Mouse (Mus musculus) limb, embryonic 12.5 days (tissue): ENCODE measurements around the gene Mri1. TPM values are rescaled to one million over a fixed set of nuclear protein-coding genes. Genes with fewer than 3 reads are reported as not detected.

Experiments used
- ATAC-seq: fragments of 200-750 bp; cut with Nextera tagmentation; 2 replicates; pipeline ENCODE4 v1.8.0; 2017; ENCODE audit warnings: low read depth, moderate TSS enrichment; ENCODE audit not compliant: insufficient number of reproducible peaks, insufficient read depth, low FRiP score, low TSS enrichment
- H3K27ac ChIP-seq: fragments of 300-500 bp; sonication (generic); 2 replicates; pipeline ENCODE4 v1.5.1; 2016; ENCODE audit warnings: mild to moderate bottlenecking, moderate library complexity
- H3K27me3 ChIP-seq: fragments of 300-500 bp; sonication (generic); 2 replicates; pipeline ENCODE4 v1.6.1; 2016; ENCODE audit warnings: mild to moderate bottlenecking, moderate library complexity
- H3K36me3 ChIP-seq: fragments of 300-500 bp; sonication (generic); 2 replicates; pipeline ENCODE4 v1.6.1; 2016; ENCODE audit warnings: mild to moderate bottlenecking, moderate library complexity
- H3K4me1 ChIP-seq: fragments of 300-500 bp; sonication (generic); replicated peaks from 2 replicates; pipeline ENCODE4 v1.6.1; 2016
- H3K4me2 ChIP-seq: fragments of 300-500 bp; sonication (generic); 2 replicates; pipeline ENCODE4 v1.6.1; 2016; ENCODE audit warnings: mild to moderate bottlenecking, moderate library complexity
- H3K4me3 ChIP-seq: fragments of 300-500 bp; sonication (generic); replicated peaks from 2 replicates; pipeline ENCODE4 v1.5.1; 2016; ENCODE audit warnings: mild to moderate bottlenecking
- H3K9ac ChIP-seq: fragments of 300-500 bp; sonication (generic); replicated peaks from 2 replicates; pipeline ENCODE4 v1.6.1; 2016; ENCODE audit warnings: mild to moderate bottlenecking, moderate library complexity
- H3K9me3 ChIP-seq: fragments of 300-500 bp; sonication (generic); 2 replicates; pipeline ENCODE4 v1.6.1; 2016; ENCODE audit warnings: mild to moderate bottlenecking, moderate library complexity
- WGBS: fragments of 180-500 bp; shearing (Covaris S2); methylation state at CpG from one replicate; pipeline ENCODE4 v1.1.7; 2016; 5-methylcytosine and 5-hydroxymethylcytosine counted together
- polyA plus RNA-seq: library from polyadenylated mRNA; unstranded; fragments of >200 nt; fragmentation: Nextera tagmentation; extraction: Ambion mirVana; gene quantifications from 2 replicates; pipeline ENCODE4 v1.2.1, GENCODE M21; 2016

Mri1 gene
- polyA plus RNA-seq, 1 experiment from 2014 or later: 78.4 TPM

DNA sequence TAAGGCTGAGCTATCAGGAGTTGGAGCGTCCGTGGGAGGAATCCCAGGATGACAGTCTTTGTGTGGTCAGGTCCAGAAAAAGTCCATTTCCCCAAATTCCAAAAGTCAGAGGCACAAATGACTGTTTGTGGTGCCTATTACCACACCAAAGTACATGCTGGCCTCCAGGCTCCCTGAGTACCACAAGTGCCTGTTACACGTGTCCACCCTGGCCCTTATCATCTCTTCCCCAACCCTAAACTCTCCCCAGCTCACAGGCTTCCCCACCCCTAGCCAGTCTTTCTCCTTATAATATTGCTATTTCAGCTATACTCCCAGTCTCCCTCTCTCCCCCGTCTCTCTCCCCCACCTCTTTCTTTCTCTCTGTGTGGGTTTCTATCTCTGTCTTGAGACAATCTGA is 15.2 kb upstream of the Mri1 start:
- Histone ChIP-seq H3K4me1 (peaks cover 9% of the 10 kb centered on the region), H3K9ac (no peak overlapping the region), H3K27me3 (no peaks in the 10 kb centered on the region), H3K36me3 (no peaks in the 10 kb centered on the region), H3K4me2 (no peak overlapping the region), H3K27ac (no peak overlapping the region), H3K4me3 (no peak overlapping the region), H3K9me3 (no peaks in the 10 kb centered on the region)
- no peak for ATAC-seq
- 88% methylated on average over 4 of the region's 4 CpGs for WGBS

DNA sequence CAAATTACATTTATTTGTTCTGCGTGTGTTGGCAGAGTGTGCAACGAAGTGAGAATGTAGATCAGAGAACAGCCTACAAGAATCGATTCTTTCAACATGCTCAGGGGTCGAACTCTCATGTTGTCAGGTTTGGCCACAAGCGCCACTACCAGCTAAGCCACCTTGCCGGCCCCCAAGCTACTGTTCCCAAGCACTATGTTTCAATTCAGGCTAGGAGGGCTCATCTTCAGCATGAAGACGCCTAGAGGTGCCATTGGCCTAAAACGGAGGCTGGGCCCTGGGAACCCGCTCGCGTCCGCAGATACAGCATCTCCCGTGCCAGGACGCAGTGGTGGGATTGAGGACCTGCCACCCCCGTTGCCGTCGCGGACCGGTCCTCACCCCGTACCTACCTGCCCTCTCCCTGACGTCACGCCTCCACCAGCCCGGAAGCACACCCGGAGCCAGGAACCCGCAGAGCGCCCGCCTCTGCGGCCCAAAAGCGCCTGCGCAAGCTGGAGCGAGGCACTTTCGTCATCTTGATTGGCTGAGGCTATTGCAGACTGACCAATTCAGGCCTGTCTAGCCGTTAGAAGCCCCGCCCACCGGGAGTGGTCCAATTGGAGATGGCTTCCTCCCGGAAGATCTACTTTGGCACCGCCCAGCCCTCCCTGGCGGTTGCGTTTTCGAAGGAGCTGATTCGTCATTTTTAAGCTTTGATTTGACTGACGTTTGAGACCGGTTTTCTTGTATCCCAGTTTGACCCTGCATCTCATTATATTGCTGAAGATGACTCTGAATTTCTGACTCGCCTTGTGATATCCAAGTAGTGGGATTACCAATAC is 13.0 kb upstream of the Mri1 start, which contains the start of gene Ccdc130:
Gene Ccdc130, minus strand, starts transcription at position 431 of the 824 bp plus-strand sequence.
- Histone ChIP-seq H3K4me3 (peak within 1 kb of the TSS; percentile 59), H3K9ac (peak within 1 kb of the TSS; percentile 69), H3K9me3 (no peaks in the 10 kb centered on the region), H3K4me1 (peaks cover 9% of the 10 kb centered on the region), H3K27me3 (no peaks in the 10 kb centered on the region), H3K27ac (0 out of 2 replicates have a peak within 1 kb of the TSS, but pooled peaks have one; percentile 36), H3K36me3 (peaks cover 20% of the 10 kb centered on the region), H3K4me2 (peak within 1 kb of the TSS; percentile 89)
- under 1% methylated on average over 44 of the region's 44 CpGs for WGBS
- peak; percentile 98 for ATAC-seq

DNA sequence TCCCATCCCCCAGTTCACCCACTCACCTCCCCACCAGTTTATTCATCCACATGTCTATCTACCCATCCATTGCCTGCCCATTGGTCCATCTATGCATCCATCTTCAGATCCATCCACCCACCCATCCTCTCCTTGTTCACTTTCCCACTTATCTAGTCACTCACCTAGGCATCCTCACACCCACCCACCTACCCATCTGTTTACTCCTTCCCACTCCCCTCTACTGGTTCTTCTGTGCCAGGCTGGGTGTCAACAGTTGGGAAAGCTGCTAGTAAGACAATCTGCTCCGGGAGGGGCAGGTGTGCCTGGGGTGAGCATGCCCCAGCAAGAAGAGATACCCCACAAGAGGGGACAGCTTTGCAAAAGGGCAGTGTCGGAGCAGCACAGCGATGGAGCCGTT is 4.0 kb upstream of the Mri1 start:
- ATAC-seq: no peak
- H3K36me3 ChIP-seq: peaks cover 81% of the 10 kb centered on the region
- no peak overlapping the region for H3K4me2 ChIP-seq
- no peaks in the 10 kb centered on the region for H3K27me3 ChIP-seq
- no peak overlapping the region for H3K4me3 ChIP-seq
- no peak overlapping the region for H3K9ac ChIP-seq
- peaks cover 12% of the 10 kb centered on the region for H3K4me1 ChIP-seq
- no peaks in the 10 kb centered on the region for H3K9me3 ChIP-seq
- WGBS: 92% methylated on average over 4 of the region's 4 CpGs
- no peak overlapping the region for H3K27ac ChIP-seq

DNA sequence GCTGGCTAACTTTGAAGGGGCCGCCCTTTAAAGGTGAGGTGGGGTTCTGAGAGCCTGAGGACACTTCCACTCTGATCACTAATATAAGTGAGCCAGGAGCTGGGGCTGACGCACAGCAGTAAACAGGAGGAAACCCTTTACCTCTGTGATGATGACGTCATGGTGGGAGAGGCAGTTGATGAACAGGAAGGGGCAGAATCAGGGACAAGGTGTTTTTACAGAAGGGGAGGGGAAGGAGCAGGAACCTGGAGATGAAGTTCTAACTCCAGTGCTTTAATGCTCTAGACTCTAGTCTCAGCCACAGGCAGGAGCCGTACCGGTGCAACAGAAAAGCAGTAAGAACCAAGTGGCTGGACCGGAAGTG is 686 bp downstream of the Mri1 start:
- Histone ChIP-seq H3K4me2 (peak overlapping the region; percentile 85), H3K36me3 (peaks cover 75% of the 10 kb centered on the region), H3K4me3 (peak overlapping the region; percentile 69), H3K9me3 (no peaks in the 10 kb centered on the region), H3K27ac (peak overlapping the region; percentile 91), H3K27me3 (no peaks in the 10 kb centered on the region), H3K9ac (peak overlapping the region; percentile 75), H3K4me1 (peaks cover 16% of the 10 kb centered on the region)
- ATAC-seq: peak; percentile 33
- WGBS: 13% methylated on average over 6 of the region's 6 CpGs

DNA sequence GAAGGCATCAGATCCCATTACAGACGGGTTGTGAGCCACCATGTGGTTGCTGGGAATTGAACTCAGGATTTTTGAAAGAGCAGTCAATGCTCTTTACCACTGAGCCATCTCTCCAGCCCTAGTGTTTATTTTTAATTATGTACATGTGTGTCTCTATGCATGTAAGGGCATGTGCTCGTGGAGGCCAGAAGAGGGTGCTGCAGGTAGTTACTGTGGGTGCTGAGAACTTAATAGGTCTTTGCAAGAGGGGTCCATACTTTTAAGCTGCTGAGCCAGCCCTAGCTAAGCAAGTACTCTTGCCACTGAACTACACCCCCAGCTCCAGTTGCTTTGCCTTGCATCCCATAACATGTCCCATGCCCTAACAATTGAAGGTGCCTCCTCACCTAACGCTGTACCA is 1.3 kb downstream of the Mri1 start:
- Histone ChIP-seq H3K4me3 (peak overlapping the region; percentile 69), H3K9ac (no peak overlapping the region), H3K27me3 (no peaks in the 10 kb centered on the region), H3K27ac (0 out of 2 replicates have a peak overlapping the region, but pooled peaks have one; percentile 91), H3K4me2 (peak overlapping the region; percentile 85), H3K36me3 (peaks cover 75% of the 10 kb centered on the region), H3K9me3 (no peaks in the 10 kb centered on the region), H3K4me1 (peaks cover 16% of the 10 kb centered on the region)
- no peak for ATAC-seq
- WGBS: 78% methylated on average over 3 of the region's 3 CpGs

DNA sequence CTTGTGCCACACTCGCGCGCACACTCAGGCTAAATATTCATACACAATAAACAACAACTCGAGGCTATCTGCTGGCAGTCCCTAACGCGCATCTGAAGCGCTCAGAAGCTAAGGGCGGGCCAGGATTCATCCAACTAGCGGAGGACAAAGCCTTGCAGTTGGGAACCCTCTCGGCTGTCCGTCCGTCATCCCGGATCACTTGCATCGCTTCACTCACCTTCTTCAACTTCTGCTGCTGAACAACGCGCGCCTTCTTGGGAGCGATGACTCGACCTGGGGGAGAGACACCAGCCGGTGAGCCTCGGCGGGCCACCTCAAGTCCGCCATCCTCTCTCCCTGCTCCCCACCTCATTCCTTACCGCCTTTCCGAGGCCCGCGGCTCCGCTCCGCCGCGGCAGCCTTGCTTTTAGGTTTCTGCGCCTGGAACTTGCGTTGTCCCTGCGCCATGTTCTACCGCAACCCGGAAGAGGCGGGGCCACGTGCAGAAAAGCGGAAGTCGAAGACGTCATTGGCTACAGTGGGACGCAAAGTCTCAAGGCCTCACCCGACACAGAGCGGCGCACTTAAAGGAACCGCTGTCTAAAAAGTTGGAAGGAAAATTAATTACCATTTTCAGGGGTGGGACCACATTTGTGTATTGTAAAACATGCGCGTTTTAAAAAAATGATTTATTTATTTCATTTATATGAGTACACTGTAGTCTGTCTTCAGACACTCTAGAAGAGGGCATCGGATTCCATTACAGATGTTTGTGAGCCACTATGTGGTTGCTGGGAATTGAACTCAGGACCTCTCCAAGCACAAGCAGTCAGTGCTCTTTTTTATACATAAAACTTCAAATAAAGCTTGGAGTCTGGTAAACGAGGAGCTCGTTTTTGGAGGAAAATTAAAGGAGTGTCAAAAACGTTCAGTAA is 7.6 kb downstream of the Mri1 start, which contains the start of gene D8Ertd738e:
Gene D8Ertd738e, minus strand, starts transcription at position 463 of the 914 bp plus-strand sequence.
- Histone ChIP-seq H3K27me3 (no peaks in the 10 kb centered on the region), H3K27ac (peak within 1 kb of the TSS; percentile 78), H3K4me3 (peak within 1 kb of the TSS; percentile 86), H3K4me2 (peak within 1 kb of the TSS; percentile 76), H3K4me1 (0 out of 2 replicates have a peak, but pooled peaks cover 3% of the 10 kb centered on the region), H3K9ac (peak within 1 kb of the TSS; percentile 86), H3K36me3 (peaks cover 79% of the 10 kb centered on the region), H3K9me3 (no peaks in the 10 kb centered on the region)
- 4% methylated on average over 52 of the region's 52 CpGs for WGBS
- peak; percentile 90 for ATAC-seq

DNA sequence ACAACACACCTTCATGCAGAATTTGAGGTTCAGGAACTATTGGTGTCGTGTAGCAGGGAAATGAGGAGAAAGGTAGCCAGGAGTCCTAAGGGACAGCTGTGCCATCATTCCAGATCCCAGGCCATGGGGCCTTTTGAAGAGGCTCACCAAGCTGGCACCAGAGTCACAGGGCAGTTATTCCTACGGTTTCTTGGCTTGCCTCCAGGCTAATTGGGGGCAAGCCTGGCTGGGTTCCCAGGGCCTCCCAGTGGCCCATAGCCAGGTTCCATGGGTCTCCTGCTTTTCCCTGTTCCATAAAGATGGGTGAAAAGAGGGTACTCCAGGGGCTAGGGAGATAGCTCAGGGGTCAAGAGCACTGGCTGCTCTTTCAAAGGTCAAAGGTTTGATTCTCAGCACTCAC is 15.3 kb downstream of the Mri1 start:
- no peak overlapping the region for H3K9ac ChIP-seq
- no peak overlapping the region for H3K27ac ChIP-seq
- H3K9me3 ChIP-seq: no peaks in the 10 kb centered on the region
- H3K36me3 ChIP-seq: peaks cover 35% of the 10 kb centered on the region
- 60% methylated on average over 2 of the region's 2 CpGs for WGBS
- H3K4me2 ChIP-seq: no peak overlapping the region
- H3K27me3 ChIP-seq: no peaks in the 10 kb centered on the region
- peaks cover 6% of the 10 kb centered on the region for H3K4me1 ChIP-seq
- no peak overlapping the region for H3K4me3 ChIP-seq
- no peak for ATAC-seq

DNA sequence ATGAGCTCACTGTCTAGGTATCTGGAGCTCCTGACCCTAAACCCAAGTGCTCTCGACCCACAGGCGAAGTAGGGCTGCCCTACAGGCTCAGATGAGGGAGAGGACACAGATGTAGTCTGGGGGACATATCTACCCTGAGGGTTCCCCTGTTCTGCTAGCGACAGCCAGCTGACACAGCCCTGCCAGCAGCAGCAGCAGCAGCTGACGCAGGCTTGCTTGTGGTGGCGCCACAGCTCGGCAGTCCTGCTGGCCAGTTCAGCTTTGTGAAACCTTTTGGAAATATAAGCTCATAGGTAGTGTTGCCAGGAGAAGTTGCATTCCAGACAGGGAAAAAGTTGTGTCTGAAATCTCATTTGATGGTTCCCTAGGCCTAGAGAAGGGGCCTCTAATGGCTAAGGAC is 16.0 kb downstream of the Mri1 start:
- no peak overlapping the region; the same call in 1 of the 2 replicates for H3K27ac ChIP-seq
- 60% methylated on average over 6 of the region's 6 CpGs for WGBS
- no peak for ATAC-seq
- no peak overlapping the region for H3K9ac ChIP-seq
- H3K27me3 ChIP-seq: no peaks in the 10 kb centered on the region
- peaks cover 6% of the 10 kb centered on the region for H3K4me1 ChIP-seq
- H3K36me3 ChIP-seq: peaks cover 28% of the 10 kb centered on the region
- H3K4me2 ChIP-seq: no peak overlapping the region
- no peak overlapping the region for H3K4me3 ChIP-seq
- no peaks in the 10 kb centered on the region for H3K9me3 ChIP-seq

DNA sequence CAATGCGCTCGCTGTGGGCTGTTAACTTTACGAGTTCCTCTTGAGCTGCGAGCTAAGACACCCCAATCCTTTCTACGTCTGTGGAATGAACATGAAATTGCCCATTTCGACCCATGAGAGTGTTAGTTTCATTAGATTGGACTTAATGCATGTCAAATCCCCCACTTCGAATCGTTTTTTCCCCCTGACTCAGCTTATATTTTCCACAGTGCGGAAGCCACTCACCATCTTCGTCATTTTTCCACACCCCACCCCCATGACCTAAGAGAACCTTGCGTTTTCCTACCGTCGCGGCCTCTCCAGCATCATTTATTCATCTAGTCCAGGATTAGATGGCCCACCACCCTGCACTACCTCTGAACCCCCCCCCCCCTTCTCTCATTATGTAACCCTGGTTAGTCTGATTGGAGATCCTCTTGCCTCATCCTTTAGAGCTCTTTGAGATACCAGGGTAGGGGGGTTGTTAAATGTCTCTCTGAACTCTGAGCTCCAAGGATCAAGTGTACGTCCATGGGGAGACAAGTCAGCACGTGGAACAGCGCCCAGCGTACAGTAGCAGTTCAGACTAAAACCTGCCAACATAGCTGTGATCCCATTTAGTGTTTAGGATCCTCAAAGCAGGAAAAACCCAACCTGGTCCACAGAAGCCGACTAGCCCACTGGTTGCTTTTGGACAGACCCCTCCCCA is 19.4 kb downstream of the Mri1 start:
- 22% methylated on average over 19 of the region's 19 CpGs for whole genome bisulfite sequencing

DNA sequence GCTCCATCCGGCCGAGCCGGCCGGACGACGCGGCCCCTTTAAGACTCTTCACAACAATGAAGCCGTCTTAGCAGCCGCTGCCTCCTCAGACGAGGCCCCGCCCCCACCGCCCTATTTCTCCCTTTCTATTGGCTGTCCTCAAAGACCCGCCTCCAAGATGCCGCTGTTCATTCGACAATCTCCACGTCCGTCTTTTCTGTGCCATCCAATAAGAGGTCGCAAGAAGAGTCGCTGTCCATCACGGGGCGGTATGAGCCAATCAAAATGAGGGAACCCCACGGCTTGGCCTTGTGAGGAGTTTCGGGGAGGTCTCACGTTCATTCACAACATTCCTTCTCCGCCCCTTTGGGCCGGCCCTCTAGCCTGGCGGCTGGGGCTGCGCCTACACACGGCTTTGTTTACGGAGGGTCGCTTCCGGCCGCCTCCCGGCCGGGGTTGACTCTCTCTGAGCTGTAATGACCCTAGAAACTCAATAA is 20.1 kb downstream of the Mri1 start, which contains the start of gene Zswim4:
Gene Zswim4, minus strand, starts transcription at position 58 of the 476 bp plus-strand sequence.
- Histone ChIP-seq H3K27ac (peak within 1 kb of the TSS; percentile 90), H3K4me3 (peak within 1 kb of the TSS; percentile 96), H3K36me3 (peaks cover 29% of the 10 kb centered on the region), H3K4me1 (peaks cover 22% of the 10 kb centered on the region), H3K9me3 (no peaks in the 10 kb centered on the region), H3K4me2 (peak within 1 kb of the TSS; percentile 91), H3K9ac (peak within 1 kb of the TSS; percentile 95), H3K27me3 (no peaks in the 10 kb centered on the region)
- peak; percentile 99 for ATAC-seq
- WGBS: under 1% methylated on average over 35 of the region's 35 CpGs

More for the DNA sequence above, 19.4 kb downstream of the Mri1 start:
- Histone ChIP-seq H3K9me3 (no peaks in the 10 kb centered on the region), H3K4me1 (peaks cover 22% of the 10 kb centered on the region), H3K27ac (peak overlapping the region; percentile 90), H3K36me3 (peaks cover 22% of the 10 kb centered on the region), H3K4me2 (peak overlapping the region; percentile 65), H3K4me3 (peak overlapping the region; percentile 54), H3K27me3 (no peaks in the 10 kb centered on the region), H3K9ac (peak overlapping the region; percentile 61)
- ATAC-seq: no peak
